Mouse (Mus musculus) liver, adult 2 months (tissue): ENCODE results near the gene Tarbp1. TPM values are rescaled to one million over a fixed set of nuclear protein-coding genes. Genes with fewer than 3 reads are reported as not detected.
"Not testable (repeated sequence)": the region's sequence is repeated elsewhere in the genome, so short reads cannot be mapped to it uniquely, and the experiment has no call there.

Source experiments
- DNase-seq: peaks from one replicate; pipeline ENCODE4 v3.0.0-alpha.2; 2011; ENCODE audit warnings: low read depth, low spot score; ENCODE audit errors: extremely low read depth
- H3K27ac ChIP-seq: fragments of 200-500 bp; replicated peaks from 2 replicates; pipeline ENCODE4 v1.5.1; 2012; ENCODE audit warnings: low read depth, mild to moderate bottlenecking, control low read depth, inconsistent platforms, low read length; ENCODE audit not compliant: insufficient read depth
- H3K27me3 ChIP-seq: fragments of 200-500 bp; 2 replicates; pipeline ENCODE4 v1.6.1; 2012; ENCODE audit warnings: mild to moderate bottlenecking, moderate library complexity, low read length, inconsistent platforms; ENCODE audit not compliant: control insufficient read depth, insufficient read depth
- H3K36me3 ChIP-seq: fragments of 200-500 bp; 2 replicates; pipeline ENCODE4 v1.6.1; 2012; ENCODE audit warnings: low read length, inconsistent platforms; ENCODE audit not compliant: control insufficient read depth, insufficient read depth
- H3K4me1 ChIP-seq: fragments of 200-500 bp; 2 replicates; pipeline ENCODE4 v1.6.1; 2011; ENCODE audit warnings: low read length; ENCODE audit not compliant: control insufficient read depth, insufficient read depth
- H3K4me3 ChIP-seq: fragments of 200-500 bp; 2 replicates; pipeline ENCODE4 v1.5.1; 2011; ENCODE audit warnings: low read depth, mild to moderate bottlenecking, control low read depth, low read length, moderate library complexity; ENCODE audit not compliant: insufficient read depth
- H3K79me2 ChIP-seq: fragments of 200-500 bp; 2 replicates; pipeline ENCODE4 v1.6.1; 2012; ENCODE audit warnings: inconsistent platforms, mild to moderate bottlenecking, low read length, moderate library complexity; ENCODE audit not compliant: control insufficient read depth, insufficient read depth
- H3K9ac ChIP-seq: fragments of 200-500 bp; 2 replicates; pipeline ENCODE4 v1.6.1; 2012; ENCODE audit warnings: low read depth, mild to moderate bottlenecking, control low read depth, inconsistent platforms, low read length
- CTCF ChIP-seq: fragments of 200-500 bp; IDR thresholded peaks from 2 replicates; pipeline ENCODE4 v1.5.1; 2011; ENCODE audit warnings: low read depth, low read length, control low read depth
- POLR2A ChIP-seq: fragments of 200-500 bp; IDR thresholded peaks from 2 replicates; pipeline ENCODE4 v1.6.1; 2011; ENCODE audit warnings: low read length, control low read depth; ENCODE audit not compliant: insufficient read depth; ENCODE audit errors: extremely low read depth
- WGBS: fragments of 180-500 bp; shearing (Covaris S2); methylation state at CpG from one replicate; pipeline ENCODE4 v1.1.7; 2018; 5-methylcytosine and 5-hydroxymethylcytosine counted together
- polyA plus RNA-seq: library from polyadenylated mRNA; depleted of rRNA; stranded (reverse); fragments of >200 nt; gene quantifications from 2 replicates; pipeline ENCODE4 v1.2.3, GENCODE M21; 2012
- total RNA-seq: library from RNA; depleted of rRNA; stranded (reverse); fragments of >200 nt; gene quantifications from 2 replicates; pipeline ENCODE4 v1.2.3, GENCODE M21; 2014

The Tarbp1 gene
- total and polyA plus RNA-seq, 2 experiments = 2.4 to 2.8 TPM

DNA sequence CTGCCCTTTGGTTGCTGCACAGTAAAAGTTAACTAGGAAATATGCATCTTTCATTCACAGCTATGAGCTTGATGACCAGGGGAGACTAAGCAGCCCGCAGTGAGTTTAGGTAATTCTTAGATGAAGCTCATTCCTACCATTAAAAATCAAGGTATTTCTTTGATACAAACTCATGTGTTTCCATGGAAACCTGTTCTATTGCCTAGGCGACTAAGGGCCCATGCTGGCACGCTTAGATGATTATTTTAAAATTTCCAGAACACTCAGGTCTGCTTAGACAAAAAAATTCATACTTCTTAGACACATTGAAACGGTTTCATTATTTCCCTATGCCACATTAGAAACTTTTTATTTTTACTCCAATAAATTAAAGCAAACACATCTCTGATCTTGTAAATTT lies 69.8 kb downstream of the Tarbp1 start:
- DNase-seq = no peak
- H3K4me3 ChIP-seq = no peak overlapping the region
- WGBS = 70% methylated on average over 4 of the region's 4 CpGs
- no peaks in the 10 kb centered on the region for H3K4me1 ChIP-seq
- no peaks in the 10 kb centered on the region; the same call in 1 of the 2 replicates for H3K27me3 ChIP-seq
- no peaks in the 10 kb centered on the region for H3K36me3 ChIP-seq
- no peaks in the 10 kb centered on the region for H3K79me2 ChIP-seq
- TF ChIP-seq POLR2A = no peak
- no peak for TF ChIP-seq CTCF
- H3K9ac ChIP-seq = no peak overlapping the region
- H3K27ac ChIP-seq = no peak overlapping the region

DNA sequence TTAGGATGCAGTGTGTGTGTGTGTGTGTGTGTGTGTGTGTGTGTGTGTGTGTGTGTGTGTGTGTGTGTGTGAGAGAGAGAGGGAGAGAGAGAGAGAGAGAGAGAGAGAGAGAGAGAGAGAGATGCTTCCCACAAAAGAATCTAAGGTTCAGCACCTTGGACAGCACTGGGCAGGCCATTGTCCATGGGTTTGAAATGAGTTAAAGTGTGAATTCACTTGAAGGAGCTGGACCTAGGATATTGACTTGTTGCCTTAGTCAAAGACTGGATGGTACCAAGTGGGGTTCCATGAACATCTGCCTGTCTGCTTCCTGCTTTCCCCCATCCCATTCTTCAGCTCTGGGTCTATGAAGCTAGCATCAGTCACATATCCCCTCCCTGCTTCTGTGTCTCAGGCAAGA lies 70.3 kb downstream of the Tarbp1 start:
- H3K27ac ChIP-seq, DNase-seq, H3K36me3 ChIP-seq, H3K4me3 ChIP-seq, H3K9ac ChIP-seq, H3K4me1 ChIP-seq, H3K27me3 ChIP-seq, H3K79me2 ChIP-seq: not testable (repeated sequence)

DNA sequence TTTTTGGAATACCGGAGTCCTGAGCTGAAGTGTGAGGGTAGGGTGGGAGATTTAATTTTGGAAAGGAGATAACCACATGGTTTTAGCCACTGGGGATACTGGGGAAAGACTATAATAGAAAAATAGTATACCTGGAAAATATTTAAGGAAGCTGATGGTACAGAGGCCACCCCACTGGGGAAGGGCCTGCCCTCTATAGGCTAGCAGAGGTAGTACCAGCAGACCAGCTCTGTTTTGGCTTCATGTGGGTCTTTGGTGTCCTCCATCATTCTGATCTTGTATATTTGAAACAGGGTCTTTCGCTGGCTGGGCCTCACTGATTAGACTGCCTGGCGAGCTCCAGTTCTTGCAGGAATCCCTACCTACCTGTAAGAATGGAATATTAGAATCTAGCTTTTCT lies 76.5 kb downstream of the Tarbp1 start:
- no peak for DNase-seq
- Histone ChIP-seq H3K27me3 (no peaks in the 10 kb centered on the region), H3K27ac (no peak overlapping the region), H3K9ac (no peak overlapping the region), H3K4me3 (no peak overlapping the region), H3K79me2 (no peaks in the 10 kb centered on the region), H3K4me1 (no peaks in the 10 kb centered on the region), H3K36me3 (no peaks in the 10 kb centered on the region)
- peak; percentile 61 for TF ChIP-seq CTCF
- TF ChIP-seq POLR2A = no peak
- WGBS = 68% methylated on average over 3 of the region's 3 CpGs

DNA sequence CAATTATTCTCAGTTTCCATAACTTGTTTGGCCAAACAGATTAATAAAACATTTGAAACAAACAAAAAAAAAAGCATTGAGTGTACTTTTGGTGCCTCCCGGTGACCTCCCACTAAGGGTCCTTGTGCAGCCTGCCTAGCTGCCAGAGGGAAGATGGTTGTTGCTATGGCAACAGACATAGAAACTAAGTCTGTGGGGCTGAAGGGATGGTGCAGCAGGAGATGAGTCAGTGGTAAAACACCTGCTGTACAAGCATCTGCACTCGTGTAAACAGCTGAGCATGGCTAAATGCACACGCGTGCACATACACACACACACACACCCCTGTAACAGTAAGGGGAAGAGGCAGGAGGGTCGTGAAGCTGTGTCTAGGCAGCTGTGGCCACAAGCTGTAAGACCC lies 78.9 kb downstream of the Tarbp1 start:
- TF ChIP-seq CTCF = no peak
- TF ChIP-seq POLR2A = no peak
- no peak overlapping the region for H3K4me3 ChIP-seq

DNA sequence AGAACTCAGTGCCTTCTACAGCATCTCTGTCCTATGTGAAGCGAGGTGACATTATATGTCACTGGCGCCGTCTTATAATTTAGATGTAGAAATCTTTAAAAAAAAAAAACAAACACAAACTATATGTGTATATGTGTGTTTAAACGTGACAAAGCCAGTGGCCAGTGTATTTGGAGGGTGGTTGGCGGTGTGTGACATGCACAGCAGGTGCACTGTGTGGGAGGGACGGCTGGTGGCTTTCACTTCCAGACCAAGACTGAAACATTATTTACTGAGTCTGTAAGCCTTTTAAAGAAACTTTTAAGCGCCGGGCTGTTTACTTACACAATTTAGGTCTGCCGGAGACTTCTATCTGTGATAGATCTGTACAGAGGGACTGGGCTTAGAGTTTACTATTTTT lies 79.5 kb downstream of the Tarbp1 start:
- WGBS = 74% methylated on average over 9 of the region's 9 CpGs
- no peak for DNase-seq
- H3K9ac ChIP-seq = no peak overlapping the region
- no peaks in the 10 kb centered on the region for H3K4me1 ChIP-seq
- TF ChIP-seq CTCF = no peak
- TF ChIP-seq POLR2A = no peak
- no peaks in the 10 kb centered on the region for H3K79me2 ChIP-seq
- no peaks in the 10 kb centered on the region for H3K27me3 ChIP-seq
- no peak overlapping the region for H3K4me3 ChIP-seq
- no peaks in the 10 kb centered on the region for H3K36me3 ChIP-seq
- H3K27ac ChIP-seq = no peak overlapping the region

More for the DNA sequence above, 78.9 kb downstream of the Tarbp1 start:
- 78% methylated on average over 5 of the region's 5 CpGs for WGBS
- Histone ChIP-seq H3K27me3 (no peaks in the 10 kb centered on the region), H3K4me1 (no peaks in the 10 kb centered on the region), H3K9ac (no peak overlapping the region), H3K79me2 (no peaks in the 10 kb centered on the region), H3K27ac (no peak overlapping the region), H3K36me3 (no peaks in the 10 kb centered on the region)
- DNase-seq = no peak

DNA sequence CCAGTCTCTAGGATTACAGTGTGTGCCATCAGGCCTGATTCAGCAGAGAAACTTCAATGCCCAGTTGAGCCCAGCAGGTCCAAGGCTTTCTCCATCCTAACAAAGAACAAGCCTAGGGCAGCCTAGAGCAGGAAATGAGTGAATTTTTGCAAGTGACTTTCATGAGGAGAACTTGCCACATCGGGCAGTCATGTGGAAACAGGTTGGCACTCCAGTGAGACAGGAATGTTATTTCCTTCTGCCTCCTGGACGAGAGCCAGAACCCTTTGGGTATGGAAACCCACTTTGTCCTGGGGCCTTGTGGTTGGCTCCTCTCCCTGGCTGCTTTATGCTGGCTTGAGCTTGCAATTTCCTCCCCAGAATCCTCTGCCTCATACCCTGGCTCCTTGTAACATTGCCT lies 83.3 kb downstream of the Tarbp1 start:
- Histone ChIP-seq H3K27me3 (no peaks in the 10 kb centered on the region), H3K4me3 (no peak overlapping the region), H3K9ac (no peak overlapping the region), H3K27ac (no peak overlapping the region), H3K4me1 (no peaks in the 10 kb centered on the region), H3K36me3 (no peaks in the 10 kb centered on the region), H3K79me2 (no peaks in the 10 kb centered on the region)
- DNase-seq = no peak
- no peak for TF ChIP-seq CTCF
- no peak for TF ChIP-seq POLR2A
- WGBS = 67% methylated on average over 2 of the region's 2 CpGs
